Mouse (Mus musculus): ENCODE results near the gene Astn2.
"Not testable (repeated sequence)": the region's sequence is repeated elsewhere in the genome, so short reads cannot be mapped to it uniquely, and the experiment has no call there.

Gene Astn2

GRCm38 (mm10) chr4:65761658-65762057 is 642.8 kb downstream of the Astn2 start:
- DNase-seq (ENCODE audit: low spot score in 2 of 2), result peak in 1 of 2 experiments; percentile 3

DNA sequence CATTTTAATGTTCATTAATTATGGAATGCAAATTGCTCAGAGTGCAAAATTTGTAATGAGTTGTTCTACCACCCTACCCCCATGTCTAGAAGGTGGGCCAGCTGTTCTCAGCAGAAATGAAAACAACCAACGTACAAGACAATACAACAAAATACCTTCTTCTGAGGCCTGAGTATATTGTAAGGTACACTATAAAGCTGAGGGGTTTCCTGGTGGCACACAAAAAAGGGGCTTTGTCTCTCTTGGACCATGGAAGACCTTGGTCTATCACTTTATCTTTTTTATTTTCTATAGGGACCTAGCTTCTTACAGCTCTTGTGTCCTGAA is 645.6 kb downstream of the Astn2 start:
- DNase-seq (ENCODE audit: low spot score in 2 of 2), result no peak

GRCm38 (mm10) chr4:65758174-65758874 is 646.1 kb downstream of the Astn2 start:
- peak in 1 of 2 experiments; percentile 16 for DNase-seq (ENCODE audit: low spot score in 2 of 2)

GRCm38 (mm10) chr4:65752941-65753340 is 651.5 kb downstream of the Astn2 start:
- DNase-seq (ENCODE audit: low spot score in 2 of 2), result no peak

DNA sequence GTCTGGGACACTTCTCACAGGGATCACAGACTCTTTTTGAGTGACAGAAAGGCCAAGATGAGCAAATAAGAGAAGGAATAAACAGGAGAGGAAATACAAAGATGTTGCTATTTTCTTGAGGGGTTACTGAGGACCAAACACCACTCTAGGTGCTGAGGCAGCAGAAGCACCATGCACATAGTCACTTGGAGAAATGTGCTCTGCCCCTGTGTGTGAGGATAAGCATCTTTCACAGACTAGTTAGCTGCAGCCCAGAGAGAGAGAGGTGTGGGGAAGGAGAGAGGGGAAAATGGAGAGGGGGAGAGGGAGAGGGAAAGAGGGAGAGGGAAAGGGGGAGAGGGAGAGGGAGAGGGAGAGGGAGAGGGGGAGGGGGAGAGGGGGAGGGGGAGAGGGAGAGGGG is 659.6 kb downstream of the Astn2 start:
- DNase-seq (ENCODE audit: low spot score in 2 of 2), result no peak

DNA sequence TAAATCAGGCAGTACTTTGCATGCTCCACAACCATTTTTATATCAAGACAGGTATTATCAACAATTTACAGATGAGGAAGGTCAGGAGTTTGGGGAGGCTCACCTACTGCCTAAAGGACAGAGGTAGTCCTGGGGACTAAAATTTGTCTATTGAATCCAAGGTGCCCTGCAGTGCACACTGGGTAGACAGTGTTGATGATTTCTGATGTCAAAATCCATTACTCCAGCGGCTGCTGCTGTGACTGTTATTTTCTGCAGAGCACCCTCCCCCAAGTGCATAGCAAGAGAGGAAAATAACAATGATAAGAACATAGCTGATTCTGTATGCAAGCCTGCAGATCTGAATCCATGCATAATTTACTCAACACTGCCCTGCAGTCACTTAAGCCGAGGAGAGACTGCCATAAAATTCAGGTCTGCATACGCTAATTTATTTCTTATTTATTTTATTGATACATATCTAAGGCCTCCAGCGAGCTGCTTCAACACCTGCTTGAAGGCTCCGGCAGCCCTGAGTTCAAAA is 660.3 kb downstream of the Astn2 start:
- no peak for DNase-seq (ENCODE audit: low spot score in 2 of 2)

GRCm38 (mm10) chr4:65743160-65743691 is 661.2 kb downstream of the Astn2 start:
- no peak for DNase-seq (ENCODE audit: low spot score in 2 of 2)

- DNase-seq (ENCODE audit: low spot score in 2 of 2), result no peak
Observed at GRCm38 (mm10) chr4:65724414-65724813, 680.0 kb downstream of the Astn2 start.

- no peak for DNase-seq (ENCODE audit: low spot score in 2 of 2)
Observed at GRCm38 (mm10) chr4:65719610-65720009, 684.8 kb downstream of the Astn2 start.

DNA sequence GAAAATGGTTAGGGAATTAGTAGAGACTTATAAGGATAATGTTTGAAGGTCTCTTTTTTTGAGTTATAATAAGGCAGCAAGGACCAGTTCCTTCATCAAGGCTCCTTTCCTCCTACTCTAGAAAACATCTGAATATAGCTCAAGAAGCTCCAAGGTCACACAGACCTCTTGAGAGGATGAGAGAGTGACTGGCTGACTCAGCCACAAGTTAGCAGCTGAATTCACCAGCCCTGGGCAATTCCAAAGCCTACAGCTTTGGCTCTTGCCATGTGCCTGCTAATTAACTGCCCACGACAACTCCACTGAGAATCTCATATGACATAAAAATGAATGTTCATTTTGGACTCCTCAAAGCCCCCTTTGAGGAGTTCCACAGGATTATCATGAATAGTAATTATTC is 686.5 kb downstream of the Astn2 start:
- no peak for DNase-seq (ENCODE audit: low spot score in 2 of 2)

- DNase-seq (ENCODE audit: low spot score in 2 of 2), result no peak
Observed at GRCm38 (mm10) chr4:65716086-65716485, 688.3 kb downstream of the Astn2 start.

DNA sequence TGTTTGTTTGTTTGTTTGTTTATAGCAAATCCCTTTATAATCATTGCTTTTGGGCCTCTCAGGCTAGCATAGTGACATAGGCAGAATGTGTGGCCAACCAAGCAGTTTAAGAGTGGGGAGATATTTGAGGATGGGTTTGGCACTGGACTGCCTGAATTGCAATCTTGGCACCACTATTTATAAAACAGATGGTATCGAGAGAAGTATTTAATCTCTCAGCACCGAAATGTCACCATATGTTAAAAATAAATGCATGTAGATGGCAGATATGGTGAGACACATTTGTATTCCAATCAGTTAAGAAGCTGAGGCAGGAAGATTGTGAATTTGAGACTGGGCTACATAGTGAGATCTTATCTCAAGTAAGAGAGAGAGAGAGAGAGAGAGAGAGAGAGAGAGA is 692.7 kb downstream of the Astn2 start:
- DNase-seq (ENCODE audit: low spot score in 2 of 2), result no peak

DNA sequence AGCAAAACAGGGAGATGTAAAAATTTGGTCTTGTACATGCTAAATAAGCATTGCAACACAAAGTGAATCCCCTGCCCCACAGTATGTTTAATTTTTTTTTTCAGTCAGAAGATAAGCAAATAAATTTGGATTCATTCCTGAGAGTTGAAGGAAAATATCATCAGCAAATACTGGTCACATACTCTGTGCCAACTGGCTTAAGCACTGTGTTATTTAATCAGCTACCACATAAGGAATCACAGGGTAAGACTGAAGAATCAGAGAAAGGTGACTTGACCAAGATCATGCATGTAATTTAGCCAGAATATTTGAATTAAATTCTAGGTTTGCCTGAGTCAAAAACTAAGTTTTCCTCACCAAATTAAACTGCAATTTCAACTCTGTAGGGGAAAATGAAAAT is 693.8 kb downstream of the Astn2 start:
- no peak for DNase-seq (ENCODE audit: low spot score in 2 of 2)

DNA sequence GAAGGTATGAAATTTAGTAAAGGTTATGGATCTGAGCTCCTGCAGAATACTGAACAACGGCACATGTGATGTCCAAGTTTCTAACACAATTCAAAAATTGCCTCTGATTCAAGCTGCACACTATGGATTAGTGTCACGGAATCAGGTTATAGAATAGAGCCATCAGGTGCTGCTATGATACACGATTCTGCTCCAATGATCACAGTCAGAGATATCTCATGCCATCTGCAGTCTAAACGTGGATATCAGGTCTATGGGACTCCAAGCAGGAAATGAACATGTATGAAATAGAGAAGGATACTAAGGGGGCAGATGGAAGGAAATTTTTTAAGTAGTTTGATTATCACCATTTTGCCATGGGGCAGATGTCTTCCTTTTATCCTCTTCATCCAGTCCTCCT is 702.6 kb downstream of the Astn2 start:
- no peak for DNase-seq (ENCODE audit: low spot score in 2 of 2)

- DNase-seq (ENCODE audit: low spot score in 2 of 2), result no peak
Observed at GRCm38 (mm10) chr4:65699743-65700361, 704.6 kb downstream of the Astn2 start.

DNA sequence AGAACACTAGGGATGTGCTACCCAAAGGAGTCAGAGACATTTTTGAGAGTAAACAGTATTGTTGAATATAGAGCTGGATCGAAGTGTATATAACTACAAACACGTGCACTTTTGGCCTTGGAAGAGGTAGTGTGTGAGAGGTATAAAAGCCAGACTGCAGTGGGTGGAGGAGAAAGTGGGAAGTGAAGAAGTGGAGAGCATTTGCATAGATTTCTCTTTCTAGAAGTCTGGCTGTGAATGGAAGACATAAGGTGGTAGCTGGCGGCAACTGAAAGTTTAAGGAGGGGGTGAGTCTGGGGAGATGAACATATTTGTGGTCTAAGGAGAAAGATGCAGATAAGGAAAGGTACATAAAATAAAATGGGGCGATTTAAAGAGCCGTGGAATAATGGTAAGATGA is 709.2 kb downstream of the Astn2 start:
- no peak for DNase-seq (ENCODE audit: low spot score in 2 of 2)

DNA sequence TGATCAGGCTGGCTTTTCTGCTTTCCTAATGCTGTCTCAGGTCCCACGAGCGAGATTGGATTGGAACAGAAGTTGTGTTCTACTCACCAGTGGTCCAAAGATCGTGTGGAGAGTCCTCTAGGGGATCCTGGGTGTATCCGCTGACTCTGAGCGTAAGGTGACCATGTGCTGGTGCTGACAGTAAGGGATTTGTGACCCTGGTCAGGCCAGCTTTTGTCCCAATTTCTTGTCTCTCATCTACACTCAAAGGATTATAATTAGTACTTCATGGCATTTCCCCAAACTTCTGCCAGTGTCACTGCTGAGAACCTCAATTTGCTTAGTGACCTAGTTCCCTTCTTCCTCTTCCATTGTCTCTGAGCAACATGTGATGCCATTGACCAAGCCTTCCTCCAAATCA is 710.4 kb downstream of the Astn2 start:
- DNase-seq (ENCODE audit: low spot score in 2 of 2), result no peak

DNA sequence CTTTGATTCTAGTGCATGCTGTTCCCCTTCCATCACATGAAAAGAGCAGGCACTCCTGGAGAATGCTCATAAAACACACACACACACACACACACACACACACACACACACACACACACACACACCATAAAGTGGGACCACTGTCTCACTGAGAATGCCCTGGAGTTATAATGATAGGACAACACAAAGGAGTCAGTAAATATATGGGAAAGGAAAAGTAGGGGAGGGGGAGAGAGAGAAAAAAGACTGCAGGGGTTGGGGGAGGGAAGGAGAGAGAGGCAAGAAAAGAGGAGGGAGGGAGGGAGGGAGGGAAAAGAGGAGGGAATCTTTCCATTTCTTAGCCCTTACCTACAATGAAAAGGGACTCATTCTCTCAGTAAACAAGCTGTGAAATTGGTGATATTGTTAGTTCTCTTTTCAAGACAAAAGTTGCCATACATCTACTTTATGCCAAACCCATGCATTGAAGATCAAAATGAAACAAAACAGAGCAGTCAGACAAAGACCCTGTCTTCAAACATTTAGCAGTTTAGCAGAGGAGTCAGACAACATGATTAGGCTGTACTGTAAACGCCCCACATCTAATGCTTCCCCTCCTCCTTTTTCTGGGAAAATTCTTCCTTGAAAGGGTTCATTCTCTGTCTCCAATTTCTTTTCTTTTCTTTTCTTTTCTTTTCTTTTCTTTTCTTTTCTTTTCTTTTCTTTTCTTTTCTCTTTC is 717.2 kb downstream of the Astn2 start:
- no peak for DNase-seq (ENCODE audit: low spot score in 2 of 2)

- DNase-seq (ENCODE audit: low spot score in 2 of 2), result no peak
Observed at GRCm38 (mm10) chr4:65686258-65687005, 718.0 kb downstream of the Astn2 start.

DNA sequence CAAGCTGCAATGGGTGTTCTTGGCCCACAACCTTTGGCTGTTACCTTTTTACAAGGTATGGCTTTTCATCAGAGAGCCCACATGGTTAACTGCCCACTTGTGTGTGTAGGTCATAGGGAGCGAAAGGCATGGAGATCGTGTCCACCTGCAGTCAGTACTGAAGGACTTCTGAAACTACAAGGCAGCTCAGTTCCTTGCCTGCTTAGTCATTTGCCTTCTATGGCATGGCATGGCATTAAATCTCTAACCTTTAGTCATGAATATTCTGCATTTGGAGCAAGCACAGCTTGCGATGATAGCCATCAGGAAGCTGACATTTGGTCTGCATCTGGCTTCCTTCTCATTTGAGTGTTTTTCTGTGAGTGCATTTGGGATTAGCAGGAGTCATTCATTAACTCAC is 720.0 kb downstream of the Astn2 start:
- no peak for DNase-seq (ENCODE audit: low spot score in 2 of 2)

GRCm38 (mm10) chr4:65679786-65680185 is 724.6 kb downstream of the Astn2 start:
- not testable (repeated sequence) for DNase-seq (ENCODE audit: low spot score in 2 of 2)

- no peak for DNase-seq (ENCODE audit: low spot score in 2 of 2)
Observed at GRCm38 (mm10) chr4:65678929-65679328, 725.5 kb downstream of the Astn2 start.
